Mouse (Mus musculus) thymus, adult 18-20 months (tissue): Measurements from ENCODE around the gene Elovl7.

Source experiments
- DNase-seq, 2 experiments: peaks; one replicate each; pipeline ENCODE4 v3.0.0; 2022; ENCODE audit warnings: mixed read lengths in 2 of 2

The Elovl7 gene

DNA sequence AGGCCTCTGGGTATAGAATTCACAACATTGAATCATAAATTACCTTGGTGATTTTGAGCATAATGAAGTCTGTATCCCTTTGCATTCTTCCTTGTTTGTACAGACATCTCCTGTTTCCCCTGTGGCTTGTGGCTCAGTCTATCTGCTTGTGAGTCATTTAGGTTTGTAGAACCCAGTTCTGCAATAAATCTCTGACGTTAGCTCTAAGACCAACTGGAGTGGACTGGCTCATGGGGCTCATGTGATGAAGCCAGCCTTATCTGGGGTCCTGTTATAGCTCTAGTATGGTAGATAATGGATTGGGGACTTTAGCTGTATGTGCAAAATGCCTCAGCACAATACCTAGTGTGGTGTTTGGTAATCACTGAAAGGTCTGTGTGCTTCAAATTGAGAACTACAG, 89.6 kb downstream of the Elovl7 start:
- DNase-seq = no peak

DNA sequence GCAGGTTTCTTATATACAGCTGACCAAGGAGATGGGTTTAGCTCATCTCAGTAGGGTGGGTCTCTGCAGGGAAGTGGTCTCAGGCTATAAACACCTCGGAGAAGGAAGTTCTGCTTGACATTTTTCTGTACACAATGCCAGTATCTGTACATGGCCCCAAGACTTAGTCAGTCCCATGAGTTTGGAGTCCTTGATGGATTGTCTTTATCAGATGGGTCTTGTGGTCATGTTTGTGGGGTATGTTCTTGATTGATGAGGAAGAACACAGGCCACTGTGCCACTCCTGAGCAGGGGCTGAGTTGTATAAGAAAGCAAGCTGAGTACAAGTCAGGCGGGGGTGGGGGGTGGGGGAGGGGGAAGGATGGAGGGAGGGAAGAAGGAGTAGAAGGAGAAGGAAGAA, 90.5 kb downstream of the Elovl7 start:
- no peak for DNase-seq

DNA sequence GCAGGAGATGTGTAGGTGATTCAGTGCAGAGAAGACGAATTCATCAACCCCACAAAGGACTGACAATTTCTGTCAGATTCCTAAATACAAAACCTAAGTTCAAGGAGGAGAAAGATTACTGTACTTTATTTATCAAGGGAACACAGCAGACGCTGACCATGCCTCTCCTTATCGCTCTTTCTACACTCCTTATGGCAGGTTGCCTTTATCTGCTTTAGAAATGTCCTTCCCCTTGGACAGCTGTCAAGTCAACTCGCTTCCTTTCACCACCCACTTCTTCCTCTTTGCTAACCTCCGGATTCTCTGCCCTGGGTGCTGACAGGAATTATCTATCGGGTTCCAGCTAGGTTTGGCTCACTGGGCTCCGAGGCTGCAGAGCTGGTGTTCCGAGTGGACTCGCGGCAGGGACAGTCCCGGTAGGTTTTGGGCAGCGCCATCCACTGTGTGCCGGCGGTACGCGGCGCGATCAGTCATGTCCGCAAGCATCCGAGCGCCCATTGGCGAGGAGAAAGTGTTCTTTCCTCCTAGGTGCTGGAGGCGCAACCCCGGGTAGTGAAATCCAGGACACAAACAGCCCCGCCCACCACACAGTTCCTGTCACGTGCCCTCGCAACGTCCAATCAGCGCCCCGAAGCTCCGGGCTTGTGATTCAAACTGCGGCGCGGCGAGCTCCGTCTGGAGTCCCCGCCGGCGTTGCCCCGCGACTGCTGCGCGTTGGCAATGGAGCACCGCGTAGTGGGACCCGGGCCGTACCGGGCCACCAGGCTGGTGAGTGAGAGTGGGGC, 101.7 kb downstream of the Elovl7 start, which contains the start of gene Depdc1b:
Gene Depdc1b, plus strand, starts transcription at position 631 of the 785 bp plus-strand sequence.
- DNase-seq = peak; percentile 91 to 92

DNA sequence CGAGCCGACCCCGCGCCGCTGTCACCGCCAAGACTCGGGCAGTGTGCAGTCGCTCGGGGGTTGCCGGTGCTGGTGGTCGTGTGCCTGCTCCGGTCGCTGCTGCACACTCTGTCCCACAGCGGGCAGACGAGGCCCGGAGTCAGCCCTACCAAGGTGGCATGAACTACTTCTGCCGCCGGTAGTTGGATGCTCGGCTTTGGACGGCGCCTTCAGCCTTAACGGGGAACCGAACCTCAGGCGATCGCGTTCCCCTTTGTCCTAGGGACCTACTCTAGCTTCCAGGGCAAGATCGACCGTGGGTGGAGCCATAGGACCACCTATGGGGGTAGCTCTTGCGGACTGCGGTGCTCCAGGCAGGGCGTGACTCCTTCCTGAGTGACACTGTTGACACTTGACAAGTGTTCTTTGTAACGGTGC, 102.3 kb downstream of the Elovl7 start:
- DNase-seq = peak; percentile 18 to 35

DNA sequence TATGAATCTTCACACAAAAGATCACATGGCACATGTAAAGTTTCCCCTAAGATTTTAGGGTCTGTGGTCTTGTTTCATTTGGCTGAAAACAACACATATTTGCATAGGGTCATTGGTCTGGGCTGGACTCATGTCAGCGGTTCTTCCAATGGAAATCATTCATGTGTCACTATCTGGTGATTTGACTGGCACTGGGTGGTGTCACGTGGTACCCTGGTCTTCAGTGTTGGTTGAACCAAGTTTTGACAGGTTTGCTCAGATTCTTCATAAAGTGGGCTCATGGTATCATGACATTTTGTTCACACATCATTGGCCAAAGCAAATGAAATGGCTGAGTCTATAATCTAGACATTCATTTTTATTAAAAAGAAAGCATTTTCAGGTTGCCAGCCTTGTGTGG, 103.2 kb downstream of the Elovl7 start:
- DNase-seq = no peak

DNA sequence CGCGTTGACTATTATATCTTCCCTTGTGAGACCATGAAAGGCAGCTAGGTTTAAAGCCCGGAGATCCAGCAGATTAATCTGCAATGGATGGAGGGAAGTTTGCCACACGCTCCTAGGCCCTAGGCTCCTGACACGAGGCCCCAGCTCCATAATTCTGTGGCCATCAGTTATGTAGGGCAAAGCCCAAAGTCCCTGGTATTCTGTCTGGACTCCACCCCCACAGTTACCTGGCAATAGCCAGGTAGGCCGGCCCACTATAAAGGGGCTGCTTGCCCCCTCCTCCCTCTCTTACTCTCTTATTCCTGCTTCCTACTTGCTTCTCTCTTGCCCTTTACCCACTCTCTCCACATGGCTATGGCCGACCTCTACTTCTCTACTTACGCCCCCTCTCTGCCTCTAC, 104.8 kb downstream of the Elovl7 start:
- DNase-seq = no peak

DNA sequence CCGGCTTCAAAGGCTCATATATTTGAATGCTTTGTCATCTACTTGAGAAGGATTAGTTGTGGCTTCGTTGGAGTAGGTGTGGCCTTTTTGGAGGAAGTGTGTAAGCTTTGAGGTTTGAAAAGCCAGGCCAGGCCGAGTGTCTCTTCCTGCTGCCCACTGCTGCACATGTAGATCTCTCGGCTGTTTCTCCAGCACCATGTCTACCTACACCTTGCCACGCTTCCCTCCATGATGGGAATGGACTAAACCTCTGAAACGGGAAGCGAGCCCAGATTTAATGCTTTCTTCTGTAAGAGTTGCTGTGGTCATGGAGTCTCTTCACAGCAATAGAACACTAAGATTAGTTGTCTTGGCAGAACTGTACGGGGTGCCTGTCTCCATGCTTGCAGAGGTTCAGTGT, 106.0 kb downstream of the Elovl7 start:
- no peak for DNase-seq

DNA sequence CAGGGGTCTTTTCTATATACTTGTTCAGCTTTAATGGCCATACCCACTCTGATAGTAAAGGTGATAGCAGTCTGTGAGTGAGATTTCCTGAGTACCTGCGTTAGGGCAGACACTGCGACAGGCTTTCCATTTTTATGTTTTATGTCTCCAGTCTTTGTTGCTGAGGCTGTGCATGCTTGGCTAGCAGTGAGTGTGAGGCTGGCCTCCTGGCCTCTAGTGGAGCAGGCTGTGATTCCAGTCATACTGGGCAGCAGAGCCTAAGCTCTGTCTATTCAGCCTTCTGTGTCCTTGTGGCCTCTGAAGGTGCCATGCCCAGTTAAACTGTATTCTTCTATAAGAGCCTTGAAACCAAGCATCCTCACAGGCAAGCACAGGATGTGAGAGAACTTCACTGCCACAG, 108.3 kb downstream of the Elovl7 start:
- DNase-seq = no peak

DNA sequence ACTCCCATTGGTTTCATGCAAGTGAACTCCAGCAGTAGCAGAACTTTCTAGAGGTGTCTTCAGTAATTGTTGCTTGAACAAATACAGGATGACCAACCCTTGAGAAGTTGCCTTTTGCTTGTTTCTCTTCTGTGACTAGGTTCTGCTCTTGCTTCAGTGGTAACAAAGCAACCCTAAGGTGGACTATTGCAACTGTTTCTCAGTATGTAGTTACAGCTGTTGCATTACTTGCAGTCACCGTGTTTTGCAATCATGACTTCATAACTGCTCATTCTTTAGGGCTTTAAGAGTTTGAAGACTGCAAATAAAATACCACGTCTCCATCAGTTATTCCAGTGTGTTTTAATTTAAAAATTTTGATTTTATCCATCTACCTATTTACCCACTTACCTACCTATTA, 109.1 kb downstream of the Elovl7 start:
- DNase-seq = no peak

DNA sequence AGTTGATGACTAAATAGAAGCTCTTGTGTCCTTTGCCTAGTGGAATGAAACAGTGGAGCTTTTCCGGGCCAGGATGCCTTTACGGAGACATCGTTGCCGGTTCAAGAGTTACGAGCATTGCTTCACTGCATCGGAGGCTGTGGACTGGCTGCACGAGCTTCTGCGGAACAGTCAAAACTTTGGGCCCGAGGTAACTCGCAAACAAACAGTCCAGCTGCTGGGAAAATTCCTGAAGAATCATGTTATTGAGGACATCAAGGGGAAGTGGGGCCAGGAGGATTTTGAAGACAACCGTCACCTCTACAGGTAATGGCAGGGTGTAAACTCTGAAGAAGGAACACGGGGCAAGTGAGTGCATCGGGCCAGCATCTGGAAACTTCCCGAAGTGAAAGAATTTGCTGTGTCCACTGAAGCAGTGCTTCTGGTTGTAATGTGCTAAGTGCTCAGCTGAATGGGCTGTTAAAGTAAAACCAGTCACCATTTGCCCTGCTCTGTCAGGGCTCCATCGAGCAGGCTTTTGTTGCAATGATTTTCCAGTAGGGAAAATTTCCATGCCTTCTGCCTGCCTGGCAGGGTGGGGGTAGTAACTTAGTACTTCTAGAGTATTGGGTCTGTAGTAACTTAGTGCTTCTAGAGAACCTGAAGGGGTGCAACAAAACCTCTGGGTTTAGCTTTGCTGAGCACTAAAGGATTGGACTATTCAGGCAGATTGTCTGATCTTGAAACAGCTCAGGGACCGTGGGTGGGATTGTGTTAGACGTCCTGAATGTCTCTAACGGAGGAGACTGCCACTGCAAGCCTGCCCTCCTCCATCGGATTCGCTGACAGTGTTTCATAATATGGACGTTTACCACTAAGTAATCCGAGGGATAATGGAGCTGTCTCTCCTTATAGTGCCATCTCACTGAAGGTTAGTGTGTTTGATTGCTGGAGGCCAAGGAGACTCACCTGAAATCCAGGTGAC, 109.9 kb downstream of the Elovl7 start:
- DNase-seq = no peak

DNA sequence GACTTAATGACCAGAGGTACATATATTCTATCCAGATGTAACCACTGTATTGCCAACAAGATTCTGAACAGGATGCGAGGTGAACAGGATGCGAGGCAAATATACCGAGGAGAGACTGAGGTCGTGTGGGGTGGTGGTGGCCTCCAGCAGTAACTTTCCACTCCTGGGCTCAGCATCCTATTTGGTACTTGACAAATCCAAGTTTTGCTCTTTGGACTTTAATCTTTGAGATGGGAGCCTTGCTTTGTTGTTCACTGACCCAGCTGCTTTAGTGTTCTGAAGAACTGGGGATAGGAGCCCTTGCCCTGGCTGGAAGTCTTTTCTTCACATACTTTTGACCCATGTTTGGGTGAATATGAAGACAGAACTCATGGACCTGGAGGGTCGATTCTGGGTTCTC, 111.7 kb downstream of the Elovl7 start:
- no peak for DNase-seq

DNA sequence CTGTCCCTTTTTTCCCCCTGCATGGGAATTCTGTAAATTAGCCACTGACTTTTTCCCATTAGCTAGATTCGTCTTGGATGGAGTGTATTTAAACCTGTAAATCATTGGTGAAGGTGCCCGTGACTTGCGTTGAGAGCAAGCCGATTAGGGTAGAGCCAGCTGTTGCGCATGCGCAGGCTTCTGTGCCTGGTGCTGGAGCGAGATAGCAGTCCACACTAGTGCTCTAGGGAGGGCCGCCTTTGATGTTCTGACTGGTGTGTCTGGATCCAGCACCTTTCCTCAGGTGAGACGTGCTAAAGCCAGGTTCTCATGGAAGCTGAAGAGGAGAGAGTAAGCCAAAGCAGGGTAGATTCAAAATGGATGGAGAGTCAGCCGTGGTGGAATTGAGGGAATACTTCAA, 112.1 kb downstream of the Elovl7 start:
- no peak for DNase-seq

DNA sequence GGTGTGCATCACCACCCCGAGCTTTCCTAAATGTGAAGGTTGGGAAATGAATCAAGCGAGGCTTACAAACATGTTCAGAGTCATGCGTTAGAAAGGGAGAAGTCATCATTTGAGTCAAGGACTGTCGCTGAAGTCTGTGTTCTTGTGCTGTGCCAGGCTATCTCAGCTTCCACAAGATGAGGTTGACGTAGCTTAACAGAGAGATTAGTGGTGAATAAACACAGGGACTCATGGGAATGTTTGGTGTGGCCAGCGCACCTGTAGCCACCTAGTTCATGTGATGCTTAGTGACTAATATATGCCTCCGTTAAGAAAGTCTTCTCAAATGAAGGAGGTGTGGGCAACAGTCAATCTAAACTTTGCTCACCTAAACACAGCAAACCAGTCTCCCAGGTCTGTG, 112.8 kb downstream of the Elovl7 start:
- no peak for DNase-seq

DNA sequence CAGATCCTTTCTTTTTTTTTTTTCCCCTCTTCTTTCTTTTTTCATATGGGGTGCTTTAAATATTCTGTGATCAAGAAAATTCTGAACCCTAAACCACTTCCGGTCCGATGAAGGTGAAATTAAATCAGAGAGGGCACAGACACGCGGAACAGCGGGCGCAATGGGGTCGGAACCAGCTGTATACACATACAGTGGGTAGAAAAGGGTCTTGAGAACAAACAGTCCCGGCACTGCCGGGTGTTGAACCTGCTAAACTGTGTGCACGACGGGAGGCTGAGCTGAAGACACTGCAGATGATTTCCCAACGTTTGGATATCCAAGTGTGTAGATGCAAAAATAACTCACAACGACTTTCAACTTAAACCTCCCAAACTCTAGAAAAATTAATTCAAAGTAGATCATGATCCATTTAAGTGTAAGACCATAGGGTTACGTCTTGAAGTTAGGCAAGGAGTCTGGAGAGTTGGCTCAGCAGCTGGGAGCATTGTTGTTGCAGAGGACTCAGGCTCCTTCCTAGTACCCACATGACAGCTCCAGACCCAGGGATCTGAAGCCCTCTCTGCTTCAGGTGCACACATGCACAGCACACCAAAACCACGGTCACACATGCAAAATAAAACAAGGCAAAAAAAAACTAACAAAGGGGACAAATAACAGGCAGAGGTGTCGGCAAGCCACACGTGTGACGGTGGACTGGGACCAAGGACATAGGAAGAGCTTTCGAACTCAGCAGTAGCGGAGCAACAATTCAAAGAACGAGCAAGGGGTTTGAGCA, 114.4 kb downstream of the Elovl7 start:
- DNase-seq = no peak

DNA sequence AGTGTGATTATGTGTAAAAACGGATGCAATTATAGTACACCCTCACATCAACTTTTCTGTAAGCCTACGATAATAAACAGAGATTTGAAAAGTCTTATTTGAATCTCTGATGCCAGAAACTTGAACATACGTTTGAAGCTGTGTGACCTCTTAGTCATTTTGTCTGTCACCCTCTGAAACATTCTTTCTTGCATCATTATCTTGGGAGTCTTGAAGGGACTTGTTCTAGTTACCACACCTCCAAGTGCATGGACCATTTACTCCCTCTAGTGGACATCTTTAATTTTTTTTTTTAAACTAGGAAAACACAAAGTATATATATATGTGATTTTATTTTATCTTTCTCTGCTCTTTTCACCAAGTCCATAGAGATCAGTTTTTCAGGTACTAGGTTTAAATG, 115.5 kb downstream of the Elovl7 start:
- DNase-seq = no peak
